Mouse (Mus musculus) kidney, postnatal 0 days (tissue): Measurements from ENCODE around the gene Chst11. TPM values are rescaled to one million over a fixed set of nuclear protein-coding genes. Genes with fewer than 3 reads are reported as not detected.

Source experiments
- ATAC-seq: fragments of 200-750 bp; cut with Nextera tagmentation; replicated peaks from 2 replicates; pipeline ENCODE4 v1.8.0; 2017; ENCODE audit warnings: low read depth, moderate number of reproducible peaks, moderate TSS enrichment, moderate library complexity; ENCODE audit not compliant: low FRiP score
- DNase-seq: peaks from one replicate; pipeline ENCODE4 v3.0.0-alpha.2; 2016; ENCODE audit warnings: low spot score
- H3K27ac ChIP-seq: fragments of 300-500 bp; sonication (generic); 2 replicates; pipeline ENCODE4 v1.5.1; 2014; ENCODE audit warnings: mild to moderate bottlenecking
- H3K27me3 ChIP-seq: fragments of 300-500 bp; sonication (generic); 2 replicates; pipeline ENCODE4 v1.6.1; 2014; ENCODE audit warnings: low read length, mixed read lengths; ENCODE audit not compliant: insufficient read depth
- H3K36me3 ChIP-seq: fragments of 300-500 bp; sonication (generic); 2 replicates; pipeline ENCODE4 v1.6.1; 2014; ENCODE audit warnings: low read length, mixed read lengths; ENCODE audit not compliant: insufficient read depth
- H3K4me1 ChIP-seq: fragments of 300-500 bp; sonication (generic); replicated peaks from 2 replicates; pipeline ENCODE4 v1.6.1; 2014; ENCODE audit warnings: antibody characterized with exemption, low read length, mixed read lengths; ENCODE audit not compliant: insufficient read depth
- H3K4me2 ChIP-seq: fragments of 300-500 bp; sonication (generic); 2 replicates; pipeline ENCODE4 v1.6.1; 2014; ENCODE audit warnings: mild to moderate bottlenecking, low read length, moderate library complexity, mixed read lengths
- H3K4me3 ChIP-seq: fragments of 300-500 bp; sonication (generic); replicated peaks from 2 replicates; pipeline ENCODE4 v1.5.1; 2014; ENCODE audit warnings: low read depth, low read length
- H3K9ac ChIP-seq: fragments of 300-500 bp; sonication (generic); 2 replicates; pipeline ENCODE4 v1.6.1; 2014; ENCODE audit warnings: low read depth, low read length
- H3K9me3 ChIP-seq: fragments of 300-500 bp; sonication (generic); replicated peaks from 2 replicates; pipeline ENCODE4 v1.6.1; 2016; ENCODE audit warnings: low read length, inconsistent platforms, mixed read lengths
- CTCF ChIP-seq: IDR thresholded peaks from 2 replicates; pipeline ENCODE4 v1.5.1; 2016; ENCODE audit warnings: antibody characterized with exemption, low read depth, mild to moderate bottlenecking, moderate library complexity
- WGBS: fragments of 180-500 bp; shearing (Covaris S2); extraction: QIAGEN DNeasy Blood & Tissue Kit; methylation state at CpG from one replicate; pipeline ENCODE4 v1.1.7; 2014; 5-methylcytosine and 5-hydroxymethylcytosine counted together
- polyA plus RNA-seq: library from polyadenylated mRNA; unstranded; fragments of >200 nt; fragmentation: Nextera tagmentation; extraction: Ambion mirVana; gene quantifications from 2 replicates; pipeline ENCODE4 v1.2.1, GENCODE M21; 2015

The Chst11 gene
- polyA plus RNA-seq, 1 experiment from 2014 or later = 2.9 TPM

- 49% methylated on average over 15 of the region's 15 CpGs for WGBS
- Histone ChIP-seq H3K4me3 (no peak overlapping the region), H3K4me1 (peaks cover 11% of the 10 kb centered on the region), H3K36me3 (no peaks in the 10 kb centered on the region), H3K27me3 (no peaks in the 10 kb centered on the region), H3K4me2 (no peak overlapping the region), H3K27ac (no peak overlapping the region), H3K9ac (no peak overlapping the region), H3K9me3 (no peaks in the 10 kb centered on the region)
- TF ChIP-seq CTCF = no peak
- peak; percentile 18; the same call in 1 of the 2 replicates for ATAC-seq
- DNase-seq = no peak
Observed at GRCm38 (mm10) chr10:83181831-83182572, 196.7 kb downstream of the Chst11 start.

- H3K36me3 ChIP-seq = no peaks in the 10 kb centered on the region
- WGBS = 39% methylated on average over 8 of the region's 8 CpGs
- peak; percentile 87 for TF ChIP-seq CTCF
- no peaks in the 10 kb centered on the region for H3K9me3 ChIP-seq
- H3K9ac ChIP-seq = no peak overlapping the region
- ATAC-seq (no peak), DNase-seq (peak; percentile 79)
- no peak overlapping the region for H3K4me2 ChIP-seq
- H3K27me3 ChIP-seq = no peaks in the 10 kb centered on the region
- no peak overlapping the region for H3K4me3 ChIP-seq
- H3K27ac ChIP-seq = no peak overlapping the region
- H3K4me1 ChIP-seq = peaks cover 11% of the 10 kb centered on the region
Observed at GRCm38 (mm10) chr10:83182573-83182960, 197.3 kb downstream of the Chst11 start.

- 46% methylated on average over 12 of the region's 12 CpGs for WGBS
- TF ChIP-seq CTCF = no peak
- Histone ChIP-seq H3K27ac (peak overlapping the region; percentile 55), H3K4me3 (no peak overlapping the region), H3K36me3 (no peaks in the 10 kb centered on the region), H3K9me3 (no peaks in the 10 kb centered on the region), H3K9ac (no peak overlapping the region), H3K27me3 (no peaks in the 10 kb centered on the region), H3K4me2 (no peak overlapping the region), H3K4me1 (peaks cover 11% of the 10 kb centered on the region)
- DNase-seq (peak; percentile 12), ATAC-seq (no peak)
Observed at GRCm38 (mm10) chr10:83183634-83184479, 198.6 kb downstream of the Chst11 start.

DNA sequence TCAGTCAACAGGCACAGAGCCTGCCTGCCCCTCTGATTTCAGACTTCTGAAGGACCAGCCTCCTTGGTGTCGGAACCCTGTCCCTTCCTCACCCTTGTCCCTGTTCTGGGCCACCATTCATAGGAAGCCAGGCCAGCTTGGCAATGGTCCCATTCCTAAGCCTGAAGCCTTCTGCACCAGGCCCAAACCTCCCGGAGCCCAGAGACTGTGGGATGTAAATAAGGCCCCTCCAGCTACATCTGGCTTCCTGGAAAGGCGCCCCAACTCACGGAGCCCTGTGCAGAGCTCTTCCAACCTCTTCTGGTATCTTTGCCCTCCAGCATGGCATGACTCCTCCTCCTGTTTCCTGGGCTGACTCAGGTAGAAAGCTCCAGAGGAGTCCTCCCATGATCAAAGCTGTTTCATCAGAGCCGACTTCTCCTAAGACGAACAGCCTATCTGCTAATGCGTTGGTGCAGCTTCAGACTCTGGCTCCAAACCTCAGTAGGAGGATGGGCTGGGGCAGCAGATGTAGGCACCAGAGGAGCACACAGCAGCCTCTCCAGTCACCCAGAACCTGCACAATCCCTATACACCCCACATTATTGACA is 199.3 kb downstream of the Chst11 start:
- 32% methylated on average over 7 of the region's 7 CpGs for WGBS
- Histone ChIP-seq H3K27me3 (no peaks in the 10 kb centered on the region), H3K4me3 (no peak overlapping the region), H3K9me3 (no peaks in the 10 kb centered on the region), H3K9ac (no peak overlapping the region), H3K27ac (peak overlapping the region; percentile 55), H3K4me2 (no peak overlapping the region), H3K4me1 (peaks cover 11% of the 10 kb centered on the region), H3K36me3 (no peaks in the 10 kb centered on the region)
- ATAC-seq (no peak), DNase-seq (no peak)
- TF ChIP-seq CTCF = no peak

DNA sequence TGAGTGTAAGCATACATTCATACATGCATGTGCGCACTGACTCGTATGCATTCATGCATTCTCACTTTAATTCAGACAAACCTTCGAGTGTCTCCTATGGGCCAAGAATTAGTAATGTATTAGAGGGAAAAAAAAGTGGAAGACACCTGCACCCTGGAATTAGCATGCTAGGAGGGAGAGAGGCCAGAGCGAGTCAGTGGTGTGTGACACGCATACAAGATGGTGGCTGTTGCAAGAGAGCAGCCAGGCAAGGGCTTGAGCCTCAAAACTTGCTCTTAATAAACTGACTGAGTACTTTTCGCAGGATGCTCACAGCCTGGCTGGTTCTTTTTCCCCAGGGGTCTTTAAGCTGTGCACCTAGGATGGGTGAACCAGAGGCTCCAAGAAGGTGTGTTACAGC is 199.8 kb downstream of the Chst11 start:
- 0 out of 2 replicates have a peak, but pooled peaks have one; percentile 44 for ATAC-seq
- Histone ChIP-seq H3K9ac (no peak overlapping the region), H3K4me3 (no peak overlapping the region), H3K27ac (peak overlapping the region; percentile 20; the same call in 1 of the 2 replicates), H3K9me3 (no peaks in the 10 kb centered on the region), H3K27me3 (no peaks in the 10 kb centered on the region), H3K4me2 (no peak overlapping the region), H3K36me3 (no peaks in the 10 kb centered on the region), H3K4me1 (peaks cover 11% of the 10 kb centered on the region)
- 69% methylated on average over 6 of the region's 6 CpGs for WGBS
- DNase-seq = peak; percentile 15
- no peak for TF ChIP-seq CTCF

- 81% methylated on average over 8 of the region's 8 CpGs for WGBS
- TF ChIP-seq CTCF = no peak
- Histone ChIP-seq H3K36me3 (0 out of 2 replicates have a peak, but pooled peaks cover 3% of the 10 kb centered on the region), H3K9ac (no peak overlapping the region), H3K9me3 (no peaks in the 10 kb centered on the region), H3K4me1 (peaks cover 11% of the 10 kb centered on the region), H3K27ac (no peak overlapping the region), H3K27me3 (no peaks in the 10 kb centered on the region), H3K4me3 (no peak overlapping the region), H3K4me2 (no peak overlapping the region)
- DNase-seq (no peak), ATAC-seq (no peak)
Observed at GRCm38 (mm10) chr10:83186167-83186566, 200.9 kb downstream of the Chst11 start.
